In genomic region chr9:106300176-106300803, GRCm38 (mm10) we compare ENCODE assay signal across 13 mouse cellular contexts. TPM values are rescaled to one million over a fixed set of nuclear protein-coding genes. Genes with fewer than 3 reads are reported as not detected.
A peak's percentile ranks its signal among the peaks of the same experiment; 100 is the strongest.
DNase-seq lines count a peak whose midpoint lies in the region; ATAC-seq lines count a peak whose summit lies in the region.
"Had no signal": no experiment of that assay in that cellular context is flagged by ENCODE, and none has a peak within 500 bp of the region (broad histone marks: within the 10 kb centered on the region; RNA-seq: fewer than 3 reads in every experiment).

No protein-coding gene starts in this region.

- 66% methylated on average over 20 of the region's 20 CpGs for WGBS in embryonic facial prominence, embryonic 13.5 days
- 84% methylated on average over 20 of the region's 20 CpGs for WGBS in embryonic facial prominence, embryonic 10.5 days
- WGBS in intestine, embryonic 16.5 days, result 80% methylated on average over 20 of the region's 20 CpGs

- H3K4me2 ChIP-seq in embryonic facial prominence, embryonic 13.5 days, result no peak overlapping the region
- no peak overlapping the region for H3K4me2 ChIP-seq in intestine, embryonic 16.5 days (ENCODE audit: low read depth, low read length)
- H3K4me2 ChIP-seq: liver, embryonic 12.5 days had no signal

- peaks cover 34% of the 10 kb centered on the region for H3K36me3 ChIP-seq in embryonic facial prominence, embryonic 13.5 days
- peaks cover 58% of the 10 kb centered on the region for H3K36me3 ChIP-seq in embryonic facial prominence, embryonic 10.5 days (replicated peaks)
- no peaks in the 10 kb centered on the region for H3K36me3 ChIP-seq in intestine, embryonic 16.5 days (ENCODE audit: control insufficient read depth, insufficient read depth, low read length)

- H3K9ac ChIP-seq in embryonic facial prominence, embryonic 13.5 days, result 0 out of 2 replicates have a peak overlapping the region, but pooled peaks have one; percentile 22
- no peak overlapping the region for H3K9ac ChIP-seq in intestine, embryonic 16.5 days (ENCODE audit: low read depth, low read length)
- H3K9ac ChIP-seq: liver, embryonic 12.5 days had no signal

- peaks cover 7% of the 10 kb centered on the region for H3K4me1 ChIP-seq in embryonic facial prominence, embryonic 13.5 days
- peaks cover 23% of the 10 kb centered on the region for H3K4me1 ChIP-seq in embryonic facial prominence, embryonic 10.5 days
- H3K4me1 ChIP-seq in intestine, embryonic 16.5 days (ENCODE audit: control insufficient read depth, insufficient read depth, low read length), result peaks cover 12% of the 10 kb centered on the region

- peak overlapping the region; percentile 68 for H3K27ac ChIP-seq in embryonic facial prominence, embryonic 13.5 days
- H3K27ac ChIP-seq in embryonic facial prominence, embryonic 10.5 days (replicated peaks), result no peak overlapping the region
- H3K27ac ChIP-seq in intestine, embryonic 16.5 days (ENCODE audit: low read length), result no peak overlapping the region
- H3K27ac ChIP-seq: liver, embryonic 12.5 days had no signal

- no peak overlapping the region for H3K4me3 ChIP-seq in embryonic facial prominence, embryonic 13.5 days
- H3K4me3 ChIP-seq in embryonic facial prominence, embryonic 10.5 days, result no peak overlapping the region
- no peak overlapping the region for H3K4me3 ChIP-seq in intestine, embryonic 16.5 days (ENCODE audit: low read length)
- H3K4me3 ChIP-seq: liver, embryonic 12.5 days had no signal

- no peaks in the 10 kb centered on the region for H3K27me3 ChIP-seq in embryonic facial prominence, embryonic 13.5 days
- no peaks in the 10 kb centered on the region for H3K27me3 ChIP-seq in embryonic facial prominence, embryonic 10.5 days (replicated peaks; ENCODE audit: low read depth, poor library complexity, severe bottlenecking)
- no peaks in the 10 kb centered on the region for H3K27me3 ChIP-seq in intestine, embryonic 16.5 days (replicated peaks; ENCODE audit: control insufficient read depth, insufficient read depth, low read length)
- H3K27me3 ChIP-seq: liver, embryonic 12.5 days had no signal

- no peak for DNase-seq in embryonic facial prominence, embryonic 10.5 days (ENCODE audit: low spot score)
- DNase-seq in layer of hippocampus, postnatal 14 days (ENCODE audit: low spot score in 2 of 2), result peak; percentile 76 to 85
- peak; percentile 91 for DNase-seq in right cerebral cortex, adult 18-20 months
- no peak for DNase-seq in spleen, postnatal 4 days (ENCODE audit: low spot score in 2 of 2)
- no peak for DNase-seq in spleen, postnatal 36 days (ENCODE audit: low spot score in 2 of 2)
- DNase-seq: heart, adult 11 months; heart, postnatal 36 days; lung, postnatal 36 days had no signal

- H3K9me3 ChIP-seq in embryonic facial prominence, embryonic 13.5 days, result no peaks in the 10 kb centered on the region
- H3K9me3 ChIP-seq in embryonic facial prominence, embryonic 10.5 days, result no peaks in the 10 kb centered on the region
- H3K9me3 ChIP-seq in intestine, embryonic 16.5 days (ENCODE audit: control insufficient read depth, low read length), result no peaks in the 10 kb centered on the region
- H3K9me3 ChIP-seq: liver, embryonic 12.5 days had no signal

- ATAC-seq in embryonic facial prominence, embryonic 13.5 days (ENCODE audit: insufficient number of reproducible peaks, insufficient read depth, low FRiP score, low TSS enrichment, low read depth), result no peak
- ATAC-seq in frontal cortex, adult (ENCODE audit: low TSS enrichment), result peak; percentile 73
- no peak for ATAC-seq in intestine, embryonic 16.5 days
- ATAC-seq: intestine, postnatal 0 days had no signal

RNA-seq across cellular contexts. Expression of gene Poc1a, which starts 19.4 kb away (rescaled TPM):
- 22.9 and 26.0 TPM in 2 replicates for polyA plus RNA-seq in embryonic facial prominence, embryonic 13.5 days (2015; fragmentation: Nextera tagmentation; extraction: Ambion mirVana)
- polyA plus RNA-seq in embryonic facial prominence, embryonic 10.5 days (2016; fragmentation: Nextera tagmentation; extraction: Ambion mirVana), result 39.9 and 46.4 TPM in 2 replicates
- 10 to 100 TPM in 1 of 2 experiments, 1 to 10 TPM in 1; 8.5 to 12.0 TPM for total RNA-seq in layer of hippocampus, postnatal 14 days (2021)
- 27.0 and 29.1 TPM in 2 replicates for polyA plus RNA-seq in intestine, embryonic 16.5 days (2015; fragmentation: Nextera tagmentation; extraction: Ambion mirVana)

RNA-seq across cellular contexts. Expression of gene Alas1, which starts 51.8 kb away (rescaled TPM):
- polyA plus RNA-seq in embryonic facial prominence, embryonic 13.5 days (2015; fragmentation: Nextera tagmentation; extraction: Ambion mirVana), result 97.7 and 108 TPM in 2 replicates
- polyA plus RNA-seq in embryonic facial prominence, embryonic 10.5 days (2016; fragmentation: Nextera tagmentation; extraction: Ambion mirVana), result 72.1 and 80.7 TPM in 2 replicates
- 100 to 1,000 TPM; 153 to 174 TPM for total RNA-seq in layer of hippocampus, postnatal 14 days (2021)
- 129 and 131 TPM in 2 replicates for polyA plus RNA-seq in intestine, embryonic 16.5 days (2015; fragmentation: Nextera tagmentation; extraction: Ambion mirVana)

Comparison
In these comparisons a context has a peak if more than half of its experiments do, and no peak if none do; other contexts are left out.
1. DNase-seq: peak in layer of hippocampus, postnatal 14 days (2 of 2) and right cerebral cortex, adult 18-20 months (single experiment); none in embryonic facial prominence, embryonic 10.5 days (single experiment), spleen, postnatal 4 days (0 of 2) and spleen, postnatal 36 days (0 of 2).